Mouse (Mus musculus) heart, embryonic 16.5 days (tissue): Measurements from ENCODE around the gene 1700037H04Rik. TPM values are rescaled to one million over a fixed set of nuclear protein-coding genes. Genes with fewer than 3 reads are reported as not detected.

Experiments used
- ATAC-seq: fragments of 200-750 bp; cut with Nextera tagmentation; replicated peaks from 2 replicates; pipeline ENCODE4 v1.8.0; 2017; ENCODE audit warnings: moderate number of reproducible peaks; ENCODE audit not compliant: insufficient read depth, low FRiP score; ENCODE audit errors: extremely low read depth
- H3K27ac ChIP-seq: fragments of 300-500 bp; sonication (generic); 2 replicates; pipeline ENCODE4 v1.5.1; 2014; ENCODE audit warnings: mild to moderate bottlenecking, low read length, control low read depth, moderate library complexity
- H3K27me3 ChIP-seq: fragments of 300-500 bp; sonication (generic); 2 replicates; pipeline ENCODE4 v1.6.1; 2014; ENCODE audit warnings: low read length, mixed read lengths; ENCODE audit not compliant: control insufficient read depth, insufficient read depth
- H3K36me3 ChIP-seq: fragments of 300-500 bp; sonication (generic); 2 replicates; pipeline ENCODE4 v1.6.1; 2014; ENCODE audit not compliant: control insufficient read depth, insufficient read depth
- H3K4me1 ChIP-seq: fragments of 300-500 bp; sonication (generic); 2 replicates; pipeline ENCODE4 v1.6.1; 2014; ENCODE audit warnings: low read length, mixed read lengths; ENCODE audit not compliant: control insufficient read depth, insufficient read depth
- H3K4me2 ChIP-seq: fragments of 300-500 bp; sonication (generic); 2 replicates; pipeline ENCODE4 v1.6.1; 2014; ENCODE audit warnings: low read depth, mild to moderate bottlenecking, control low read depth, low read length
- H3K4me3 ChIP-seq: fragments of 300-500 bp; sonication (generic); 2 replicates; pipeline ENCODE4 v1.5.1; 2014; ENCODE audit warnings: mild to moderate bottlenecking, control low read depth, low read length
- H3K9ac ChIP-seq: fragments of 300-500 bp; sonication (generic); 2 replicates; pipeline ENCODE4 v1.6.1; 2014; ENCODE audit warnings: low read length, control low read depth
- H3K9me3 ChIP-seq: fragments of 300-500 bp; sonication (generic); replicated peaks from 2 replicates; pipeline ENCODE4 v1.6.1; 2016; ENCODE audit warnings: low read length; ENCODE audit not compliant: control insufficient read depth
- WGBS: fragments of 180-500 bp; shearing (Covaris S2); extraction: QIAGEN DNeasy Blood & Tissue Kit; methylation state at CpG from one replicate; pipeline ENCODE4 v1.1.7; 2014; 5-methylcytosine and 5-hydroxymethylcytosine counted together
- polyA plus RNA-seq: library from polyadenylated mRNA; unstranded; fragments of >200 nt; fragmentation: Nextera tagmentation; extraction: Ambion mirVana; gene quantifications from 2 replicates; pipeline ENCODE4 v1.2.1, GENCODE M21; 2015

The 1700037H04Rik gene
- polyA plus RNA-seq, 1 experiment from 2014 or later: 65.1 TPM

DNA sequence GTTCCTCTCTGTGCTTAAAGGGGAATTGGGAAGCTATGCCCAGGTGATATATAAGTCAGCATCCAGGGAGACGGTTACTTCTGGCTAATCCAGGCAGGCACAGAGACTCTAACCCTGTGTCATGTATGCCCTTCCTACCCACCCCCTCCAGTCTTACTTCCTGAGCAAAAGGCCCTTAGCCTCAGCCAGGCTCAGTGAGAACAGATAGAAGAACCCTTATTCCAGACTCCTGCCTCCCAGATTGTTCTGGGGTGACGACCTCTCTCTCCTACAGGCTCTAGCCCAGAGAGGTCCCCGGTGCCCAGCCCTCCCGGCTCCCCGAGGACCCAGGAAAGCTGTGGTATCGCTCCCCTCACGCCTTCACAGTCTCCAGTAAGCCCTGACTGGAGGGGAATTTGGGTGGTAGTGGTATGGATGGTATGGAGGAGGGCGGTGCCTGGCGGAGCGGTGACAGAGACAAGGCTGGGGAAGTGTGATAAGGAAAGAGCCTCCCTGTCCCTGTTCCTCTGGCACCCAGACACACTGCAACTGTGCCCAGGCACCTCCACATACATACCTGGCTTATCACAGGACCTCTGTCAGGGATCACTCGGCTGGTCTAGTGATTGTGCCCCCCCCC lies 24.3 kb downstream of the 1700037H04Rik start:
- ATAC-seq: peak; percentile 81
- H3K27ac ChIP-seq: peak overlapping the region; percentile 78

DNA sequence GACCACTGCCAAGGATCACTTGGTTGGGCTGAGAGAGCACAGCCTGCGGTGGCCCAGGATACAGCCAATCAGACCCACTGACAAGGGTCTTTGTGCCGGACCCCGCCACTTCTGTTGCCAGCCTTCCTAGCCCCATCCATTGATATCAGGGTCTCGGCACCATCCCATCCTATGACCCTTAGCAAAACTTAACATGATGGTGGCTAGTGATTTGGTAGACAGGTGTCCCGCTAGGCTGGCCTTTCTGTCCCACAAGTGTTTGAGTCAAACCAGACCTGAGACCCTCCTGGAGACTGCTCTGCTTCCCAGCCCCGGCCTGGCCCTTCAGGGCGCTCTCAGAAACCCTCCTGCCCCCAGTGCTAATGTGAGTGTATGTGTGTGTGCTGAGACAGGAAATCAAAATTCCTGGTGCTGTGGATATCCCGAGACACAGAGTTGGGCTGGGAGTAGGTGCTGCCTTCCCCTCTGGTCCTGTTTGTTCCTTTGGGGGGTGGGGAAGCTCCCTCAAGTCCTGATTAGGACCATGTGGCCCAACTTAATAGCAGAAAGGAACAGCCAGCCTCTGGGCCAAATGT lies 25.0 kb downstream of the 1700037H04Rik start:
- Histone ChIP-seq H3K27ac (peak overlapping the region; percentile 78), H3K4me3 (no peak overlapping the region), H3K4me1 (peaks cover 30% of the 10 kb centered on the region), H3K9ac (no peak overlapping the region; the same call in 1 of the 2 replicates), H3K36me3 (peaks cover 2% of the 10 kb centered on the region; the same call in 1 of the 2 replicates), H3K9me3 (no peaks in the 10 kb centered on the region), H3K4me2 (no peak overlapping the region), H3K27me3 (no peaks in the 10 kb centered on the region)
- 73% methylated on average over 8 of the region's 8 CpGs for WGBS
- no peak for ATAC-seq

More for the DNA sequence above, 24.3 kb downstream of the 1700037H04Rik start:
- peaks cover 2% of the 10 kb centered on the region; the same call in 1 of the 2 replicates for H3K36me3 ChIP-seq
- peaks cover 36% of the 10 kb centered on the region for H3K4me1 ChIP-seq
- WGBS: 18% methylated on average over 11 of the region's 11 CpGs
- peak overlapping the region; percentile 33; the same call in 1 of the 2 replicates for H3K9ac ChIP-seq
- 0 out of 2 replicates have a peak overlapping the region, but pooled peaks have one; percentile 10 for H3K4me2 ChIP-seq
- no peaks in the 10 kb centered on the region for H3K27me3 ChIP-seq
- no peak overlapping the region for H3K4me3 ChIP-seq
- no peaks in the 10 kb centered on the region for H3K9me3 ChIP-seq

DNA sequence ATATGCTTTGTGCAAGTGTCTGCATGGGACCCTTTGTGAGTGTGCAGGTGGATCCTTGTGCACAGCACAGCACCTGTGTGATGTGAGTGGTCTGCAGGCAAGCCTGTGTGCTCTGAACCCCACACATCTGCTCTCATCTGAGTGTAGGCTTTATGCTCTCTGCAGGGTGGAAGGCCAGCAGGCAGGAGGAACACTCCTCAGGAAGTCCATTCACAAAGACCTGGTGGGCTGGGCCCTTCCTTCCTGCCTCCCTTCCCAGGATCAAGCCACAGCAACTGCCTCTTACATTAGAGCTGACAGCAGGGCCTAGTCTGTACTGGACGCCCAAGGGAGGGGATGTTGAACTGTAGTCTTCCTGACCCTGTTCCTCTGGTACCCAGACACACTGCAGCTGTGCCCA lies 25.5 kb downstream of the 1700037H04Rik start:
- Histone ChIP-seq H3K36me3 (peaks cover 2% of the 10 kb centered on the region; the same call in 1 of the 2 replicates), H3K4me1 (peaks cover 27% of the 10 kb centered on the region), H3K27ac (peak overlapping the region; percentile 78), H3K4me3 (no peak overlapping the region), H3K9me3 (no peaks in the 10 kb centered on the region), H3K4me2 (no peak overlapping the region), H3K27me3 (no peaks in the 10 kb centered on the region), H3K9ac (no peak overlapping the region; the same call in 1 of the 2 replicates)
- peak; percentile 53 for ATAC-seq
- 44% methylated on average over 1 of the region's 1 CpGs for WGBS

DNA sequence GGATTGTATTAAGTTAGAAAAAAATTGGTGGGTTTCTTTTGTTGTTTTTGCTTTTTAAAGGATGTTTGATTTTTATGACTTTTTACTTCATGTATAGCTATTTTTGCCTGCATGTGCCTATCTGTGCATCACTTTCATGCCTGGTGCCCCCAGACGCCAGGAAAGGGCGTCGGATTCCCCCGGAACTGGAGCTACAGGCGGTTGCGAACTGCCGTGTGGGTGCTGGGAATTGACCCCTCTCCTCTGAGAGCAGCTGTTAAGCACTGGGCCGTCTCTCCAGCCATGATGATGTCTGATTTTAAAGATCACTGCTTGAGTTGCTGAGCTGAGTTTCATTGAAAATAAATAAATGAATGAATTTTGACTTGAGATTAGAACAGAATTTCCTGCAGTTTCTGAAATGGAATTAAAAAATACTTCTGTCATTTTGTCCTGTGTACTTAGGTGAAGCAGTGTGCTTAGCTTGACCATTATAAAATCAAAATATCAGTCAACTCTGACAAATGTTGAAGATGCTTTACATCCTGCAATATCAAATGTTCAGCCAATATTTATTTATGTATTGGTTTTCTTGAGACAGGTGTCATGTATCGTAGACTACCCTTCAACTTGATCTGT lies 26.8 kb downstream of the 1700037H04Rik start, which contains the start of gene Gm11037:
Gene Gm11037, plus strand, starts transcription at position 568 of the 618 bp plus-strand sequence.
- 77% methylated on average over 9 of the region's 9 CpGs for WGBS
- no peaks in the 10 kb centered on the region; the same call in 1 of the 2 replicates for H3K27me3 ChIP-seq
- no peak for ATAC-seq
- H3K4me3 ChIP-seq: no peak within 1 kb of the TSS
- H3K9me3 ChIP-seq: no peaks in the 10 kb centered on the region
- 0 out of 2 replicates have a peak, but pooled peaks cover 2% of the 10 kb centered on the region for H3K36me3 ChIP-seq
- peak within 1 kb of the TSS; percentile 66 for H3K27ac ChIP-seq
- no peak within 1 kb of the TSS for H3K4me2 ChIP-seq
- peaks cover 27% of the 10 kb centered on the region for H3K4me1 ChIP-seq
- peak within 1 kb of the TSS; percentile 10; the same call in 1 of the 2 replicates for H3K9ac ChIP-seq

DNA sequence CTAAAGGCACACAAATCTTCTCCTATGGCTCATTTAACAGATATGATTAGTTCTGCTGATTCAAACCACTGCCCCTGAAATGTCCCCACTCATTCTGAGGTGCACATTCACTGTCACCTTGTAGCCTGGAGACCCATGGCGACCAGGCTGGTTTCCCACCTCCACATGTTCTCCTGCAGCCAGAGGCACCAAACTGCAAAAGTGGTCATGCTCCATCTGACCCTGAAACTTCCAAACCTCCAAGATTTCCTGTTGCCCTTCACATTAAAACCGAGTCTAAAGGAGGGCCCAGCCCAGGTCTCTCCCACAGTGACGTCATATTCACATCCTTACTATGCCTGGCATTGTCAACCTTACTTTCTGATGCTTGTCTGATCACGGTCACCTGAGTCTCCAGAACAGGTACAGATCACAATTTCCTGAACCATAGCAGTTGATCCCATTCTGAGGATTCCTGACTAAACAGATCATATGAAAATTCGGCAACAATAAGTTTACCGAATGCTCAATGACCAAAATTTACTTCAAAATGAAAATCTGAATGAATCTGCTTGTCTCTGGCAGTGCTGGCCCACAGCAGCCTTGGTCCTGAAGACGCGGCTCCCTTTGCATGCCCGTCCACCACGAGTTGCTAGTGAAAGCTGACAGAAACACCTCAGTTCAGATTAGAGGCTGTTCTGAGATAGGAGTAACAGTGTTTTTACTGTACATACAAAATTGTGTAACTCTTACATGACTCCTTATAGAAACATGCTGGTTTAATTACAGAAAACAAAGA lies 27.6 kb downstream of the 1700037H04Rik start:
- Histone ChIP-seq H3K9me3 (no peaks in the 10 kb centered on the region), H3K4me3 (no peak overlapping the region), H3K4me2 (no peak overlapping the region), H3K4me1 (peaks cover 32% of the 10 kb centered on the region), H3K27me3 (no peaks in the 10 kb centered on the region; the same call in 1 of the 2 replicates), H3K9ac (no peak overlapping the region), H3K36me3 (0 out of 2 replicates have a peak, but pooled peaks cover 2% of the 10 kb centered on the region), H3K27ac (no peak overlapping the region)
- no peak for ATAC-seq
- WGBS: 65% methylated on average over 10 of the region's 10 CpGs

GRCm38 (mm10) chr2:131130849-131131248 lies 29.0 kb downstream of the 1700037H04Rik start:
- H3K4me1 ChIP-seq: peaks cover 32% of the 10 kb centered on the region
- WGBS: 91% methylated on average over 2 of the region's 2 CpGs

GRCm38 (mm10) chr2:131129836-131130235 lies 30.0 kb downstream of the 1700037H04Rik start:
- Histone ChIP-seq H3K36me3 (0 out of 2 replicates have a peak, but pooled peaks cover 2% of the 10 kb centered on the region), H3K9me3 (no peaks in the 10 kb centered on the region), H3K4me1 (peaks cover 22% of the 10 kb centered on the region), H3K4me2 (peak overlapping the region; percentile 89), H3K4me3 (no peak overlapping the region), H3K27me3 (no peaks in the 10 kb centered on the region; the same call in 1 of the 2 replicates), H3K27ac (no peak overlapping the region), H3K9ac (no peak overlapping the region)
- 54% methylated on average over 5 of the region's 5 CpGs for WGBS
- no peak for ATAC-seq

More at GRCm38 (mm10) chr2:131130849-131131248, 29.0 kb downstream of the 1700037H04Rik start:
- no peak for ATAC-seq
- no peaks in the 10 kb centered on the region for H3K9me3 ChIP-seq
- H3K4me3 ChIP-seq: no peak overlapping the region
- H3K9ac ChIP-seq: no peak overlapping the region
- no peak overlapping the region for H3K4me2 ChIP-seq
- H3K36me3 ChIP-seq: 0 out of 2 replicates have a peak, but pooled peaks cover 2% of the 10 kb centered on the region
- no peaks in the 10 kb centered on the region; the same call in 1 of the 2 replicates for H3K27me3 ChIP-seq
- no peak overlapping the region for H3K27ac ChIP-seq

DNA sequence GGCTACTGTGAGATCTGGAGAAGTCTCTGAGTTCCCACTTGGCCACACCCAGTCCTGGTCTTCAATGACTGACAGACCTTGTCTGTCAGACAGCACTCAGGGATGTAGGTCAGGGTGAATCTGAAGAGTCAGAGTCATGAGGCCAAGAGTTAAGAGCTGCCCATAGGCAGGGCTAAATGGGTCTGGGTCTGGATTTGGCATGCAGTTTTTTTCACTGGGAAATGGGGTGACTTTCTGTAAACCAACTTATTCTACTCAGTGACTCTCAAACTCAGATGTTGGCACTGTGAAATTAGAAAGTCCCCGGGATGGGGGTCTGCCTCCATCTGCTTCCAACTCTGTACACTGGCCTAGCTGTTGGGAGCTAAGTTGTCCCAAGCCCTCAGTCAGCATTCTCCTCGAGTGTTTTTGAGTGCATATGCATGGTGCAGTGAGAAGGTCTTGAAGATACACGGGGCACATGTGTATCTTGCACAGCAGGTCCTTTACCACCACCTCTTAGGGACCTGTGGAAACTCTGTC lies 31.2 kb downstream of the 1700037H04Rik start:
- Histone ChIP-seq H3K4me2 (peak overlapping the region; percentile 89), H3K9me3 (no peaks in the 10 kb centered on the region), H3K27me3 (no peaks in the 10 kb centered on the region; the same call in 1 of the 2 replicates), H3K36me3 (no peaks in the 10 kb centered on the region), H3K27ac (no peak overlapping the region; the same call in 1 of the 2 replicates), H3K4me3 (peak overlapping the region; percentile 71), H3K9ac (no peak overlapping the region; the same call in 1 of the 2 replicates), H3K4me1 (peaks cover 13% of the 10 kb centered on the region)
- WGBS: 76% methylated on average over 3 of the region's 3 CpGs
- ATAC-seq: no peak
